Mouse (Mus musculus): ENCODE results near the gene Spns3.
A peak's percentile ranks its signal among the peaks of the same experiment; 100 is the strongest.

The Spns3 gene

DNA sequence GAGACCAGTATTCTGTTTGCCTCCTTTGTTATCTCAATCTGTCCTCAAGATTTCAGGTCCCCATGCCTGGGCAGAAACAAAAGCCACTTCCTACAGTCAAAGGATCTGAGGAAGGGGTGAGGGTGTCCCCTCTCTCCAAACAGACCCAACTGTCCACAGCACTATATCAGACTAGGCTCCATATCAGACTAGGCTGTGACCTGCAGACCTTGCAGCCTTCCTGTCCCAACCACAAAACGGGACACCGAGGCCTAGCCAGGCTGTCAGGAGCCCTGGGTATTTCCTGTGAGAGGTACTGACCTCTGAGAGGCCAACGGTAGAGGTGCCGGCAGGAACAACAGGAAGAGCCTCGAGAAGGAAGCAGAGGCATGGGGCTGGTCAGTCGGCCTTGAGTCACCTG, 65.8 kb downstream of the Spns3 start:
- no peak for DNase-seq (ENCODE audit: low spot score in 2 of 2)

DNA sequence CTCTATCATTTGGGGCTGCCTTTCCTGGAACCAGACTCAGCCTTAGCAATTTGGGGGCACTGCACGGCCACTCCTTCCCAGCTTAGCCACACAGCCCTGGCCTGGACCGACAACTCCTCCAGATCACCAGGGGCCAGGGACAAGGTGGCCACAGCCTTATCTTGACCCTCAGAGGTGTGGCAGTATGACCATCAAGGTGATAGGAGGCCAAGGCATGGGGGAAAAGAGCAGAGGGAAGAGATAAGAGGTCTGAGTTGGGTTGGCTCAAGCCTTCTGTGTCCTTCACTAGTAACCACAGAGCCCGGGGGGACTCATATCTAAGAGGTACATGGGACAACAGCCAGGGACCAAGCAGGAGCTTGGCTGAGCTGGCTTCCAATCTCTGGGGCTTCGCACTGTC, 68.4 kb downstream of the Spns3 start:
- no peak for DNase-seq (ENCODE audit: low spot score in 2 of 2)

DNA sequence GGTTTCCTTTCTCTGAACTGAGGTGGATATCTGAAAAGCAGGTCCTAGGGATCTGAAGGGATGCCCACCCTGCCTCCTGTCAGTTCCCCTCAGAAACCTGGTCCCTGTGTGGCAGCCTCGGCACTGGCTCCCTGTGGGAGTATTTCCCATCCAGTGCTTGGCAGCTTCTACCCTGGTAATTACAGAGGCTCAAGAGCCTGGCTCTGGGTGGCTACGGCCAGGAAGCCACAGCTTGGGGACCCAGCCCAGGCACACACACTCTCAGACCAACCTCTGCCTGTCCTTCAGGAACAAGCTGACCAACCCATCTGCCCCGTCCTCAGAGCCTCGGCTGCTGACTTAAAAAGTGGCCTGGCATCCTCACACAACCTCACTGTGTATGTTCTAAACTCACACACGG, 69.0 kb downstream of the Spns3 start:
- no peak for DNase-seq (ENCODE audit: low spot score in 2 of 2)

DNA sequence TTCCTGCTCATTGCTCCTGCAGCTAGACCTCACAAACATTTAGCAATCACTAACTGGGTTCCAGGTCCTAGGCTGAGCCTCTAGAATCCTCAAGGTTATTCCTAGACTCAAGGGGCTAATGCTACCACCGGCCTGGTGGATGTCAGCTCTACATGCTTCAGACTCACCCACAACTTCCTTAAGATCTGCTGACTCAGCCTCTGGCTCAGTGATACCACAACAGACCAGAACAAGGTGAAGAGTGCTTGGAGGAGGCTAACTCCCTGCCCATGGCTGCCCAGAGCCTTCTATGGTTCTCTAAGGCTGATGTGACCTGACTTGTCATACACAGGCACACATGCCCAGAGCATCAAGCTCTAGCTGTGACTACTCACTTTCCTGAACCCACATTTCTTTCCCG, 70.8 kb downstream of the Spns3 start:
- DNase-seq (ENCODE audit: low spot score in 2 of 2), result no peak

DNA sequence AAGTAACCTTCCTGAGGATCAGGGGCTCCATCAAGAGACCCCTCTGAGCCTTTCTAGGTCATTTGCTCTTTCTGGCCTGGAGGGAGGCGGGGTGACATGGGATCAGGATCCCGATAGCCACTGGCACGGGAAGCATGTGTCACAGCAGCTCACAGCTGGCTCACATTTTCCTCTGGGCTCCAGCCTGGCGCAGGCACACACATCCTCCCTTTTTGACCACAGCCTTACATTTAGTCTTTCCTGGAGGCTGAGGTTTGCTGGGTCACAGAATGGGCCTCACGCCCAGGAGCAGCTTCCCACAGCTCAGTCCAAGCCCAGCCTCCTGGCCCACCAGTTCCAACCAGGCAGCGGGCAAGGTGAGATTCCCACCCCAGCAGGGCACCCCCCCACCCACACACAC, 72.1 kb downstream of the Spns3 start:
- DNase-seq (ENCODE audit: low spot score in 2 of 2), result no peak

DNA sequence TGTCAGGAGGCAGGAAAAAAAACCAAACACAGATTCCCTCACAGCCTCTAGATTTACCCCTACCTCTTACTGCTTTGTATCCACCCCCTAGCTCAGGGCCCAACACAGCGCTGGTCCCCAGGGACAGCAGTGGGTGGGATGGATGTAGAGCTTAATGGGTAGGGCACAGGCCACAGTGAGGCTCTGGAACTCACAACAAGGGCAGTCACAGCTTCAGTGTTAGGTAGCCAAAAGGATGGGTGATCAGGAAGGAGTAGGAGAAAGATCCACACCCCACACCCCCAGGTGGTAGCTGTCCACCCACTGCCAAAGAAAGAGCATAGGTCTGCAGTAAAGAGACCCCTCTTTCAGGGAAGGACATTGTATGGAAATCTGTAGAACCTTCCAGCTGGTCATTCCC, 72.7 kb downstream of the Spns3 start:
- DNase-seq (ENCODE audit: low spot score in 2 of 2), result no peak

GRCm38 (mm10) chr11:72477182-72477581, 73.1 kb downstream of the Spns3 start:
- no peak for DNase-seq (ENCODE audit: low spot score in 2 of 2)

- DNase-seq (ENCODE audit: low spot score in 2 of 2), result no peak
Measured at GRCm38 (mm10) chr11:72476074-72476625, 74.2 kb downstream of the Spns3 start.

DNA sequence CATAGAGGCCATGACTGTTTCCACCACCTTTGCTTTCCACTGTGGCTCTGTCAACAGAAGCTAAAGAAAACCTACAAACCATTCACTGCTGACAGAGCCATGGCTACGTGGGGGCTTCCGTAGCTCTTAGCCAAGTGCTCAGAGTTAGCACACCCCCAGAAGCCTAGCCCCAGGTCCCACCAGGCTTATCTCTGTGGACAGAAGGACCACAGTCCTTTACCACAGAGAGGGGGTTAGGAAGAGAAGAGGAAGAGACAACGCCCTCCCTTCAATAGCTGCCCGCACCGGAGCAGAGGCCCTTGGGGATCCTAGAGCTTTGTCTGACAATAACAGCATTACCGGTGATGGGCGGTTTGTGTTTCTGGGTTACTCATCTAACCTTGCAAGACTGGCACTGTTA, 74.9 kb downstream of the Spns3 start:
- no peak for DNase-seq (ENCODE audit: low spot score in 2 of 2)

DNA sequence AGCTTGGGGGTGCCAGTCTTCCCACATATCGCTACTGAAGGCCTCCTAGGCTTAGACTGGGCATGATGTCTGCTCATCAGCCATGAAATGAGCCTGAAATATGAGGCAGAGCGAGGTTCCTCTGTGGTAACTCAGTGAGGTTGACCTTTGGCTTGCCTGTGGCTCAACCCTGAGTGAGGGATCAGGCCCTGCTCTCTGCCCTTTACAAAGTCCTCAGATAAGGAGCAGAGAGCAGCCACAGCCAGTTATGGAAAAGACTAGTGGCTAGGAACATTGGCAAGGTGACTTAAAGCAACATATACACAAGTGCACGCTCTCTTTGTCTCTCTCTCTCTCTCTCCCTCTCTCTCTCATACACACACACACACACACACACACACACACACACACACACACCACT, 75.4 kb downstream of the Spns3 start:
- no peak for DNase-seq (ENCODE audit: low spot score in 2 of 2)

DNA sequence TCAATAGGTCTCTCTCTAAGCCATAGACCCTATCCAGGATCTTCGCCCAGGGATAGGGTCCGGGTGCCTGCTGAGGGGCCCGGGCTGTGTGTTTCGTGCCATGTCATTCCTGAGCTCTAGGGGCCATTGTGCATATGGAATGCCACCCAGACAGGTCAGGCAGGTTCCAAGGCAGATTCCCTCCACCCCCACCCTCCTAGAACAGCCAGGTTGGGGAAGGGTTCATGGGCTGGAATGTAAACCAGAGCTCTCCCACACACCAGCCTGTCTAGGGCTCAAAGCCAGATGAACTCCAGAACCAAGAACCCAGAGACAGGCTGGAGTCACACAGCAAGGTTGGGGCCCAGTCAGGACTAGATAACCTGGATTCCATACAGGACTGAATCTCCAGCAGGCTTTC, 76.8 kb downstream of the Spns3 start:
- DNase-seq (ENCODE audit: low spot score in 2 of 2), result no peak

DNA sequence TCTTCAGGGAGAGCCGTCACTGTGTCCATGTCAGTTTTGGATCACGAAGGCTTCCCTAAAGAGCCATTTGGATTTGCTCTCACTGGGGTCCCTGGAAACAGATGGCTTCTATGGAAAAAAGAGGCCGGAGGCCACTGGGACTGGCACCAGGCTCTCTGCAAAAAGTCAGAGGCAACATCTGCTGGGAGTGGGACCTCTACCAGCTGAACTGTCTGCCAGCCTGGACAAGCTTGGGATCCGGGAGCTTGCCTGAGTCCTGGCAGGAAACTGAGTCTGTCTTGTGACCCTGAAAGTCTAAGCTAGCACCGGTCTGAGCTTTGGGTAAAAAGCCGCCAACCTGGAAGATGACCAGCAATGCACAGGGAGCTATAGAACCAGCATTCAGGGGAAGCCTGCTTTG, 78.9 kb downstream of the Spns3 start:
- no peak for DNase-seq (ENCODE audit: low spot score in 2 of 2)

- DNase-seq (ENCODE audit: low spot score in 2 of 2), result no peak
Measured at GRCm38 (mm10) chr11:72470004-72470403, 80.3 kb downstream of the Spns3 start.

GRCm38 (mm10) chr11:72469217-72469616, 81.1 kb downstream of the Spns3 start:
- peak; percentile 55 to 71 for DNase-seq (ENCODE audit: low spot score in 2 of 2)

DNA sequence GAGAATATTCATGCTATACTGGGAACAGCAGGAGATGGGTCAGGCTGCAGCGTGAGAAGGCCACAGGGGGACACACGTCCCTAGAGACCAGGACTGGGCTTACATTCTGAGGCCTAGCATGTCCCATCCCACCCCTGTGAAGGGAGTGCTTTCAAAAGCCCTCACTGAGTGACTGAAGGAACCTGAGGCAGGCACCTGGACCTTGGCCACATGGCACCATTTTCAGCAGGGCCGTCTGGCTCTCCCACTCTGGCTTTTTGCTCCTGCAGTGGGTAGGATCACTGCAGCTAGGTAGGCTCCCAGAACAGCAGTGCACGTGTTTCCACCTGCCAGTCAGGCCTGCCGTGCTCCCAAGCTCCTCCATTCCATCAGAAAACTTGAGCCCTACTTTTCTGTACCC, 81.8 kb downstream of the Spns3 start:
- DNase-seq (ENCODE audit: low spot score in 2 of 2), result no peak

- no peak for DNase-seq (ENCODE audit: low spot score in 2 of 2)
Measured at GRCm38 (mm10) chr11:72466694-72467507, 83.4 kb downstream of the Spns3 start.

GRCm38 (mm10) chr11:72465978-72466693, 84.2 kb downstream of the Spns3 start:
- DNase-seq (ENCODE audit: low spot score in 2 of 2), result no peak

DNA sequence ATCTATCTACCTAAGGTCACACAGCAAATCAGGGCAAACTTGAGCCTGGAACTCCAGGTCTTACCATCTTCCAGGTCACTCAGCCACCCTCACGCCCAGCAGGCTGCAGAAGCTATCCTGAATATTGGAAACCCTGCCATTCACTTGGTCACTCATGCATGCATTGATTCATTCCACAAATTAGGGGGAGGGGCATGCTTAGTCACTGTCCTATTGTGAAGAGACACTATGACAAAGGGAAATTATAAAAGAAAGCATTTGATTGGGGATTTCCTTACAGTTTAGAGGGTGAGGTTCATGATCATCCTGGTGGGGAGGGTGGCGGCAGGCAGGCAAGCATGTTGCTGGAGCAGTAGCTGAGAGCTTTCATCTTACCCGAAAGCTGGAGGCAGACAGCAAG, 85.5 kb downstream of the Spns3 start:
- DNase-seq (ENCODE audit: low spot score in 2 of 2), result no peak

- DNase-seq (ENCODE audit: low spot score in 2 of 2), result no peak
Measured at GRCm38 (mm10) chr11:72461500-72461981, 88.8 kb downstream of the Spns3 start.

GRCm38 (mm10) chr11:72458502-72458901, 91.8 kb downstream of the Spns3 start:
- DNase-seq (ENCODE audit: low spot score in 2 of 2), result no peak

DNA sequence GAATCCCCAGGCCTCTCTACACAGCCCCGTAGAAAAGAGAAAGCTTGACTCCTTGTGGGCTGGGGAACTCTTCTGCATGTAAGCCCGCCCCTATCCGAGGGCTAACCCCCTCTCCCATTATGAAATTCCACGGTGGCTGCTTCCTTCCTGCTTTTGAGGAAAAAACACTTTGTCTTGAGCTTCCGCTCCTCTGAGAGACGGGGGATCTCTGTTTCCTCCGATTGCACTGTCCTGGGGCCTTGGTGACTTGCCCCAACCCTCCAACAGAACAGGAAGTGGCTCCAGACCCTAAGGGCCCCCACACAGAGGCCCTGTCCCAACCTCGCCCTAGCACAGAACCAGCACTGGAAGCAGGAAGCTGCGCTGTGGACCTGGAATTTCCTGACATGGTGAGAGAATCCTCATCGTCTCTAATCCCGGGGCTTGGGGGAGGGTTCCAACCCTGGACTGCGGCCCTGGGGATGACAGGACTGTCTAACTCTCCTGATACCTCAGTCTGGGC, 92.3 kb downstream of the Spns3 start:
- no peak for DNase-seq (ENCODE audit: low spot score in 2 of 2)

GRCm38 (mm10) chr11:72455694-72456093, 94.6 kb downstream of the Spns3 start:
- DNase-seq (ENCODE audit: low spot score in 2 of 2), result peak in 1 of 2 experiments; percentile 45

Data from frontal cortex, postnatal 10 days (tissue).